Mouse (Mus musculus): ENCODE measurements around the gene Col8a1.

Col8a1 gene

GRCm38 (mm10) chr16:57671637-57672036 lies 82.9 kb downstream of the Col8a1 start:
- no peak for DNase-seq (ENCODE audit: low spot score)

DNA sequence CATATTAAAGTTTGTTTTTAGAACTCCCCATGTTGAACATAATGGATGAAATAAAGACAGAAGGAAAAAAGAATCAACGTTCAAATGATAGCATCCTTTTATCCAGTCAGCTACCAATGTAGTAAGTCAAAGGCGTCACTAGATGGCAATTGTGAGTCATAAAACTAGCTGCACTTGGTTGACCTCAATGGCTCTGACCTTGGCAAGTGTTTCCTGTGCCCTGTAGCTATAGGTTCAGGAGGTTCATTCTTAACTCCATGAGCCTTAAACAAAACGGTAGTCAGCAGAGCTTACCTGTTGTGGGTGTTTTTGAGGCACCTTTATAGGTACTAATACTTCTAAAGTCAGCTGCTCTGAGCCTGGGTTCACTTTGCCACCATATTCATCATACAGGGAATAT lies 85.2 kb downstream of the Col8a1 start:
- peak; percentile 10 for DNase-seq (ENCODE audit: low spot score)

DNA sequence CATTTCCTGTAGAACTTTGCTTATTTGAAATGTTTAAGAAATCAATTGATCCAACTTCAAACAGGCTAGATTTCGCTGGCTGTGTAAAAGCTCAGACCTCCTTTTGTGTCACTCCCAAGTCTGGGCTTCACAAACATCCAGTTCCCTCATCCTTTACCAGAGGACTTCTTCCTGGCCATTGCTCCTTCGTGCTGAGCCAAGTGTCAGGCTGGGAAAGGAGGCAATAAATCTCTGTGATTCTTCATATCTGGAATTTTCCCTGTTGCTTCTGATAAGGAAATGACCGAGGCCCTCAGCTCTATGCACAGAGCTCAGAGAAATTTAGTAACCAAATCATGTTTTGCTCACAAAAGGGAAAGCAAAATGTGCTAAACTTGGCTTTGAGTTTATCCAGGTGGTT lies 91.9 kb downstream of the Col8a1 start:
- DNase-seq (ENCODE audit: low spot score): no peak

- no peak for DNase-seq (ENCODE audit: low spot score)
Observed at GRCm38 (mm10) chr16:57649888-57650287, 104.6 kb downstream of the Col8a1 start.

DNA sequence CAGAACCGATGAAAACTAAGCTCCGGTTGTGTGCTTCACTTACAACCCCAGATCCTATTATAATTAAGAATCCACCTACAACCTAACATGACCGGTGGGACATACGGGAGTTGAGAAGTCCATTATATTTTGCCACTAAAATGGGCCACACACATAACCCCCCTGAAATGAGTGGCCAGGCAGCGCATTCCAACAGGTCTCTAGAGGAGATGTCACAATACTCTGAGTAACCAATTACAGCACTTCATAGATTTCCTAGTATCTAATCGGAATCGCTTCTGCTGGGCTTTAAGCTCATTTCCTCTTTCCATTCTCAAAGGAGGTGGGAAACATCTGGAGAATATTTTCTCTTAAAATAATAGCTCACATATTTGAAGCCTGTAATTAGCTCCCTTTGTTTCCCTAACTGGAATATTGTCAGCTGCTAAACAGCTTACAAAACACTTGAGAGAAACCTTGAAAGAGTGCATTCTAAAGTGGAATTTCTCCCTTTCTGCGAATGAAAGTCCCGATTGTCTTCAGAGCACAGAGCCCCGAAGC lies 113.1 kb downstream of the Col8a1 start:
- no peak for DNase-seq (ENCODE audit: low spot score)

DNA sequence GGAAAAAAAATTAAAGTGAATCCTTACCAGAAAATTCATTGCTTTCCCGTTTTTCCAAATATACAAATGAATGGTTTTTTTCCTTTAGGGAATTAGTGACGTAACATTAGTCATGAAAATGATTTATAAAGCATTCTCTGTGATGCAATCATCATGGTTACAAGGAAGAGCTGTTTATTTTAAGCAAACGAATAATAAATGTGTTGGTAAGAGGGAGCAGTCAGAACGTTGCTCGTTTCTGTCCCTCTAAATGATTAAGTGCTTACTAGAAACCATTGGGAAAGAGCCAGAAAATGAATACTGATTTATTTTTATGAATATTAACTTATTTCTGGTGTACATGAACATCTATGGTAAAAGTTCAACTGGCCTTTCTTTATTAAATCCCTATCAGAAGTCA lies 119.8 kb downstream of the Col8a1 start:
- DNase-seq (ENCODE audit: low spot score): no peak

GRCm38 (mm10) chr16:57634191-57634590 lies 120.3 kb downstream of the Col8a1 start:
- peak; percentile 57 for DNase-seq (ENCODE audit: low spot score)

DNA sequence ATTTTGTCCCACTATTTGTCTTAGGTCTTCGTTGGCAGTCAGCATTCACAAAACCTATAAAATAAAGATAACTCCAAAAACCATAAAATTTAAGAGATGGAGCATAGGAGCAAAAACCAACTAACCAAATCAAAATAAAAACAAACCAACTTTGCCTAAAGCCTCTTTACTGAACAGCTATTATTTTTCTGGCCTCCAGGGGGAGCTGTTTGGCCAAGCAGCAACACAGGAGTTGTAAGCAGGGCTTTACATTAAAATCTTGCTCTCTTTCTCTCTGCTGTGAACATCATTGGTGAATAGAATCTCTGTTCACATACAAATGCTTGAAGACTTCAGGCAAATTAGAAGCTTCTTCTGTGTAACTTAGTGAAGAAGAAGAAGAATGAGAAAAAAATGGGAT lies 142.8 kb downstream of the Col8a1 start:
- DNase-seq (ENCODE audit: low spot score): peak; percentile 20

DNA sequence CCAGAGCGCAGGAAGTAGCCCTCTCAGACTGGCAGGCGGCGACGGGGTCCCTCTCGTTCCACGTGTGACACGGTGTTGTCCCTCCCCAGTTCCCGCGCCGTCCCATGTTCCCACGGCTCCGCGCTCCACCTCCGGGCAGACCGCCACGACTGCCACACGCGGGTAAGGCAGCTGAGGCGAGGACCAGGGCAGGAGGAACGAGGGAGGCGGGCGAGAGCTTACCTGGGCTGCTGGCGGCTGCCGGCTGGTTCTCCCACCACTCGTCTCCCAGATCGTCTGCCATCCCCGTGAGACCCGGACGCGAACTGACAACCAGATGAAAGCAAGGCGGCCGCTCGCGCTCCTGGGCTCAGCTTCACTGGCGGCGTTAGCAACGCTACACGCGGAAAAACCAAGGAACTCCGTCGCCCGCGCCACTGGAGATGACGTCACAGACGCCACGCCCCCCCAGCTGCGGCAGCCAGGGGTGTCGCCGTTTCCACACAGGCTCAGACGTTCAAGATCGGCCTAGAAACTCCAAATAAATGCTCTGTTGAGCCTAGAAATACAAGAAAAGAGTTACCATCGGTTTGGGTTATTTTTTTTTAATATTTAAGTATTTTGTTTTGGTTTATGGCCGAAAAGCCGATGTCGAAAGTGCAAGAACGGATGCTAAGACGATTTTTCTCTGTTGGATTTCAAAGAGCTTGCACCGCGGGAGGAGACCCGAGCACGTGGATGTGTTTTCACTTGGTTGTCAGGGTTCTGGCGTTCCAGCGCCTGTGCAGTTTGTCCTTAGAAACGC lies 147.9 kb downstream of the Col8a1 start, which contains the start of gene Cmss1:
Gene Cmss1 (minus strand): TSS at position 421 of the 784 bp plus-strand sequence.
- peak; percentile 89 for DNase-seq (ENCODE audit: low spot score)

DNA sequence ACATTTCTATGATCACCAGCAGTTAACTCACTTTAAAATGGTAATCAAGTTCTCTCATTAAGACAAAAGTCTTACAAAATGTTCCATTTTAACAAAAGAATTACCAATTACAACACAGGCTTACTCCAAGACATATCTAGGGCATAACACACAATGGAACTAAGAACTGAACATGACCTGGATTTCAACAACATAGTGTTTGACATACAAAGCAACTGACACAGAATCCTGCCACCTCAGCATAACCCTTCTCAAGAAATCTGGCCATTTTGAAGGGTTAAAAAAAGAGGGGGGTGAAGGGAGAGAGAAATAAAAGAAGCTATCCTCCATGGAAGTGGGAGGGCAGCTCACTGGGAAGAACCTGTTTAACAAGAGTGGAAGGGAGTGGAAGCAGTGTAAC lies 153.5 kb downstream of the Col8a1 start:
- no peak for DNase-seq (ENCODE audit: low spot score)

- no peak for DNase-seq (ENCODE audit: low spot score)
Observed at GRCm38 (mm10) chr16:57597295-57597957, 157.1 kb downstream of the Col8a1 start.

GRCm38 (mm10) chr16:57593422-57594157 lies 160.9 kb downstream of the Col8a1 start:
- DNase-seq (ENCODE audit: low spot score): peak; percentile 71

- DNase-seq (ENCODE audit: low spot score): no peak
Observed at GRCm38 (mm10) chr16:57585201-57585600, 169.3 kb downstream of the Col8a1 start.

DNA sequence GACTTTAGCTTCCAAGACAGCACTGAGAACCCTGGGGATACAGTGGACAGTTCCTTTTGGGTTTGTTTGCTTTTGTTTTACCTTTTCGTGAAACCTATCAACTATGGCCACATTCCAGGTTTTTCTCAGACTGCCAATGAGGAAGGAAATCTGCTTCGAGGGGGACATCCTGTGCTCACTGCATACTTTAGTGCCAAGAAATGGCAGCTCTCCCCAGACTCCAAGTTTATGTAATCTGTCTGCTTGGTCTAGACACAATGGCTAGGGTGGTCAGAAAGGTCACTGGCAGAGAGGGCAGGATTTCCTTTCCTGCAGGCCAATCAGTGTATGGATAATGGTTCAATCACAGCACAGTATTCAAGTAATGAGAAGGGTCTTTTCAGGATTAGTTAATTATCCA lies 172.5 kb downstream of the Col8a1 start:
- no peak for DNase-seq (ENCODE audit: low spot score)

GRCm38 (mm10) chr16:57580041-57580440 lies 174.5 kb downstream of the Col8a1 start:
- no peak for DNase-seq (ENCODE audit: low spot score)

GRCm38 (mm10) chr16:57577519-57577918 lies 177.0 kb downstream of the Col8a1 start:
- no peak for DNase-seq (ENCODE audit: low spot score)

GRCm38 (mm10) chr16:57575764-57576388 lies 178.7 kb downstream of the Col8a1 start:
- DNase-seq (ENCODE audit: low spot score): no peak
